Mouse (Mus musculus) forebrain, embryonic 13.5 days (tissue): Measurements from ENCODE around the gene Zfp710. TPM values are rescaled to one million over a fixed set of nuclear protein-coding genes. Genes with fewer than 3 reads are reported as not detected.

Experiments
- ATAC-seq: fragments of 200-750 bp; cut with Nextera tagmentation; 2 replicates; pipeline ENCODE4 v1.8.0; 2017
- H3K27ac ChIP-seq: fragments of 300-500 bp; sonication (generic); 2 replicates; pipeline ENCODE4 v1.5.1; 2015; ENCODE audit warnings: inconsistent platforms, mild to moderate bottlenecking, moderate library complexity
- H3K27me3 ChIP-seq: fragments of 300-500 bp; sonication (generic); 2 replicates; pipeline ENCODE4 v1.6.1; 2015; ENCODE audit warnings: mild to moderate bottlenecking, inconsistent platforms
- H3K36me3 ChIP-seq: fragments of 300-500 bp; sonication (generic); 2 replicates; pipeline ENCODE4 v1.6.1; 2015; ENCODE audit warnings: mild to moderate bottlenecking, inconsistent platforms; ENCODE audit not compliant: poor library complexity, severe bottlenecking
- H3K4me1 ChIP-seq: fragments of 300-500 bp; sonication (generic); 2 replicates; pipeline ENCODE4 v1.6.1; 2015; ENCODE audit warnings: inconsistent platforms
- H3K4me2 ChIP-seq: fragments of 300-500 bp; sonication (generic); 2 replicates; pipeline ENCODE4 v1.6.1; 2015; ENCODE audit warnings: inconsistent platforms, mild to moderate bottlenecking, moderate library complexity
- H3K4me3 ChIP-seq: fragments of 300-500 bp; sonication (generic); 2 replicates; pipeline ENCODE4 v1.5.1; 2015; ENCODE audit warnings: mild to moderate bottlenecking, inconsistent platforms
- H3K9ac ChIP-seq: fragments of 300-500 bp; sonication (generic); 2 replicates; pipeline ENCODE4 v1.6.1; 2015; ENCODE audit warnings: mild to moderate bottlenecking, inconsistent platforms
- H3K9me3 ChIP-seq: fragments of 300-500 bp; sonication (generic); replicated peaks from 2 replicates; pipeline ENCODE4 v1.6.1; 2016; ENCODE audit warnings: inconsistent platforms
- WGBS: fragments of 180-500 bp; shearing (Covaris S2); methylation state at CpG from one replicate; pipeline ENCODE4 v1.1.7; 2015; 5-methylcytosine and 5-hydroxymethylcytosine counted together
- polyA plus RNA-seq: library from polyadenylated mRNA; unstranded; fragments of >200 nt; fragmentation: Nextera tagmentation; extraction: Ambion mirVana; gene quantifications from 2 replicates; pipeline ENCODE4 v1.2.1, GENCODE M21; 2015

The Zfp710 gene
- polyA plus RNA-seq, 1 experiment from 2014 or later: 20.6 TPM

GRCm38 (mm10) chr7:80013884-80014550 lies 10.6 kb upstream of the Zfp710 start:
- WGBS: 76% methylated on average over 7 of the region's 7 CpGs
- Histone ChIP-seq H3K4me3 (no peak overlapping the region), H3K9me3 (no peaks in the 10 kb centered on the region), H3K4me2 (no peak overlapping the region), H3K9ac (no peak overlapping the region), H3K27ac (no peak overlapping the region), H3K27me3 (no peaks in the 10 kb centered on the region), H3K36me3 (no peaks in the 10 kb centered on the region), H3K4me1 (no peaks in the 10 kb centered on the region)
- no peak for ATAC-seq

- no peaks in the 10 kb centered on the region for H3K9me3 ChIP-seq
- ATAC-seq: no peak
- no peak overlapping the region for H3K4me2 ChIP-seq
- no peaks in the 10 kb centered on the region for H3K36me3 ChIP-seq
- H3K4me3 ChIP-seq: no peak overlapping the region
- H3K27ac ChIP-seq: no peak overlapping the region
- no peak overlapping the region for H3K9ac ChIP-seq
- no peaks in the 10 kb centered on the region for H3K27me3 ChIP-seq
- 72% methylated on average over 21 of the region's 21 CpGs for WGBS
- no peaks in the 10 kb centered on the region for H3K4me1 ChIP-seq
Measured at GRCm38 (mm10) chr7:80014826-80015755, 9.5 kb upstream of the Zfp710 start.

GRCm38 (mm10) chr7:80018506-80019452 lies 5.8 kb upstream of the Zfp710 start:
- ATAC-seq: no peak
- 87% methylated on average over 16 of the region's 17 CpGs for WGBS

GRCm38 (mm10) chr7:80023621-80024435 lies 786 bp upstream of the Zfp710 start:
- H3K4me3 ChIP-seq: peak overlapping the region; percentile 82
- ATAC-seq: 0 out of 2 replicates have a peak, but pooled peaks have one; percentile 1

More at GRCm38 (mm10) chr7:80018506-80019452, 5.8 kb upstream of the Zfp710 start:
- Histone ChIP-seq H3K4me2 (no peak overlapping the region), H3K9me3 (no peaks in the 10 kb centered on the region), H3K9ac (no peak overlapping the region), H3K27ac (no peak overlapping the region), H3K27me3 (no peaks in the 10 kb centered on the region), H3K36me3 (no peaks in the 10 kb centered on the region), H3K4me1 (no peaks in the 10 kb centered on the region), H3K4me3 (no peak overlapping the region)

GRCm38 (mm10) chr7:80025391-80026117 lies 940 bp downstream of the Zfp710 start:
- peak overlapping the region; percentile 82 for H3K4me3 ChIP-seq
- peak overlapping the region; percentile 93 for H3K9ac ChIP-seq
- H3K36me3 ChIP-seq: no peaks in the 10 kb centered on the region; the same call in 1 of the 2 replicates
- peaks cover 41% of the 10 kb centered on the region for H3K4me1 ChIP-seq
- H3K4me2 ChIP-seq: peak overlapping the region; percentile 89
- peak; percentile 22 for ATAC-seq
- WGBS: under 1% methylated on average over 28 of the region's 28 CpGs
- no peaks in the 10 kb centered on the region; the same call in 1 of the 2 replicates for H3K9me3 ChIP-seq
- peak overlapping the region; percentile 97 for H3K27ac ChIP-seq
- no peaks in the 10 kb centered on the region for H3K27me3 ChIP-seq

More at GRCm38 (mm10) chr7:80023621-80024435, 786 bp upstream of the Zfp710 start:
- H3K4me2 ChIP-seq: peak overlapping the region; percentile 89
- peak overlapping the region; percentile 93; the same call in 1 of the 2 replicates for H3K9ac ChIP-seq
- H3K27me3 ChIP-seq: no peaks in the 10 kb centered on the region
- no peaks in the 10 kb centered on the region for H3K36me3 ChIP-seq
- H3K9me3 ChIP-seq: no peaks in the 10 kb centered on the region
- peaks cover 29% of the 10 kb centered on the region for H3K4me1 ChIP-seq
- WGBS: 64% methylated on average over 5 of the region's 5 CpGs
- H3K27ac ChIP-seq: peak overlapping the region; percentile 97

GRCm38 (mm10) chr7:80026118-80026989 lies 1.7 kb downstream of the Zfp710 start:
- H3K4me2 ChIP-seq: peak overlapping the region; percentile 89
- peak overlapping the region; percentile 93 for H3K9ac ChIP-seq
- ATAC-seq: peak; percentile 66
- peak overlapping the region; percentile 82 for H3K4me3 ChIP-seq
- H3K4me1 ChIP-seq: peaks cover 47% of the 10 kb centered on the region
- H3K9me3 ChIP-seq: no peaks in the 10 kb centered on the region; the same call in 1 of the 2 replicates
- H3K36me3 ChIP-seq: peaks cover 5% of the 10 kb centered on the region; the same call in 1 of the 2 replicates
- 0% methylated on average over 2 of the region's 59 CpGs for WGBS
- H3K27me3 ChIP-seq: no peaks in the 10 kb centered on the region
- peak overlapping the region; percentile 97 for H3K27ac ChIP-seq

GRCm38 (mm10) chr7:80026990-80027635 lies 2.5 kb downstream of the Zfp710 start:
- Histone ChIP-seq H3K9ac (peak overlapping the region; percentile 93), H3K27ac (peak overlapping the region; percentile 73), H3K4me1 (peaks cover 54% of the 10 kb centered on the region), H3K36me3 (peaks cover 5% of the 10 kb centered on the region; the same call in 1 of the 2 replicates), H3K4me2 (peak overlapping the region; percentile 89), H3K4me3 (peak overlapping the region; percentile 82), H3K9me3 (no peaks in the 10 kb centered on the region; the same call in 1 of the 2 replicates), H3K27me3 (no peaks in the 10 kb centered on the region)
- WGBS: 0% methylated on average over 36 of the region's 71 CpGs
- no peak for ATAC-seq

- 3% methylated on average over 23 of the region's 23 CpGs for WGBS
- no peaks in the 10 kb centered on the region; the same call in 1 of the 2 replicates for H3K9me3 ChIP-seq
- peak overlapping the region; percentile 82 for H3K4me3 ChIP-seq
- peak overlapping the region; percentile 89 for H3K4me2 ChIP-seq
- peak overlapping the region; percentile 93 for H3K9ac ChIP-seq
- no peaks in the 10 kb centered on the region for H3K27me3 ChIP-seq
- peaks cover 5% of the 10 kb centered on the region; the same call in 1 of the 2 replicates for H3K36me3 ChIP-seq
- peak overlapping the region; percentile 73; the same call in 1 of the 2 replicates for H3K27ac ChIP-seq
- ATAC-seq: no peak
- H3K4me1 ChIP-seq: peaks cover 61% of the 10 kb centered on the region
Measured at GRCm38 (mm10) chr7:80027636-80028417, 3.2 kb downstream of the Zfp710 start.

- Histone ChIP-seq H3K27me3 (no peaks in the 10 kb centered on the region), H3K36me3 (peaks cover 5% of the 10 kb centered on the region; the same call in 1 of the 2 replicates), H3K9me3 (no peaks in the 10 kb centered on the region; the same call in 1 of the 2 replicates), H3K4me3 (peak overlapping the region; percentile 82), H3K4me1 (peaks cover 67% of the 10 kb centered on the region), H3K4me2 (peak overlapping the region; percentile 89), H3K9ac (peak overlapping the region; percentile 93), H3K27ac (no peak overlapping the region)
- WGBS: 29% methylated on average over 3 of the region's 3 CpGs
- no peak for ATAC-seq
Measured at GRCm38 (mm10) chr7:80028418-80028720, 3.8 kb downstream of the Zfp710 start.
